Mouse (Mus musculus) layer of hippocampus, postnatal 25 days (tissue): ENCODE results near the gene Nhlh2. TPM values are rescaled to one million over a fixed set of nuclear protein-coding genes. Genes with fewer than 3 reads are reported as not detected.

Experiments
- DNase-seq, 2 experiments: peaks; one replicate each; pipeline ENCODE4 v3.0.0; 2022; ENCODE audit warnings: mixed read lengths in 2 of 2, low spot score in 1 of 2; ENCODE audit errors: extremely low spot score in 1 of 2
- total RNA-seq, 2 experiments: library from RNA; stranded (reverse); gene quantifications; 2 replicates each; pipeline ENCODE4 v1.2.3; 2021

Nhlh2 gene
- total RNA-seq, 2 experiments from 2014 or later, result 1.7 to 2.1 TPM

- no peak for DNase-seq
Observed at GRCm38 (mm10) chr3:102023829-102024228, 14.0 kb downstream of the Nhlh2 start.

DNA sequence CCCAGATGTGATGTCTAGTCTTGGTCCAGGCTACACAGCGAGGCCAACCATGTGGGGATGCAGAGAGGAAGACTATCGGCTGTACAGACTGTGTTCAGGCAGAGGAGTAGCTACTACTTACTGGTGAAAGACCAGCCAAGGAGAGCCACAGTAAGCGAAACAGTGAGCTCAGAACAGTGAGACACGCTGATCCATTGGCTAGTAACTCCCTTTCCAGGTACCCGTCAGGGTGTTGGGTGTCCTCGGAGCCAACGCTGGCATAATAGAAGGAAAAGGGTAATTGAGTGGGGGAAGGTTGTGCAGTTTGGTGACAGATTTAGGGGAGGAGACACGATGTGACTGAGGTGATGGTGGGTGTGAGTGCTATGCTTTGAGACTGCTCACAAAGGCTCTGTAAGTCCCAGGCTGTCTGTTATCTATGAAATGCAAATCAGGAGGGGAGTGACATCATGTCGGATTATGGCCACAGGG lies 15.1 kb downstream of the Nhlh2 start:
- no peak for DNase-seq

DNA sequence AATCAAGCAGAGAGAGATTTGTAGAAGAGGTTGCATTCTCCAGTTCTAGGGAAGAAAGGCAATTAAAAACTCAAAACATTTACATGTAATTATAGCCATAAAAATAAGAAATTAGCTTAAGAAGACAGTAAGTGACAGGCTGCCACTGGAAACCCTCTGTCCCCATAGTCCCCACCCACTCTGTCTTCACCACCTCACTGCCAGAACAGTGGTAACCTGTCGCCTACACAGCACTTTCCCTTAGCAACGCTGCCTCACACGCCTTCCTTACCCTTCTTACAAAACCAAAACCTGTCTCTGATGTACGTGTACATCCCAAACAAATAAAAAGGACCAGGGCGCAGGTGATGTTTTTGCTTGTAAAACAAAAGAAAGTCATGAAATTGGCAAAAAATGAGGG lies 15.8 kb downstream of the Nhlh2 start:
- no peak for DNase-seq

GRCm38 (mm10) chr3:102027880-102028279 lies 18.0 kb downstream of the Nhlh2 start:
- no peak for DNase-seq

- no peak for DNase-seq
Observed at GRCm38 (mm10) chr3:102037806-102038205, 27.9 kb downstream of the Nhlh2 start.

- DNase-seq, result no peak
Observed at GRCm38 (mm10) chr3:102038608-102039007, 28.7 kb downstream of the Nhlh2 start.

- no peak for DNase-seq
Observed at GRCm38 (mm10) chr3:102041632-102042031, 31.8 kb downstream of the Nhlh2 start.

- DNase-seq, result no peak
Observed at GRCm38 (mm10) chr3:102045071-102045470, 35.2 kb downstream of the Nhlh2 start.

DNA sequence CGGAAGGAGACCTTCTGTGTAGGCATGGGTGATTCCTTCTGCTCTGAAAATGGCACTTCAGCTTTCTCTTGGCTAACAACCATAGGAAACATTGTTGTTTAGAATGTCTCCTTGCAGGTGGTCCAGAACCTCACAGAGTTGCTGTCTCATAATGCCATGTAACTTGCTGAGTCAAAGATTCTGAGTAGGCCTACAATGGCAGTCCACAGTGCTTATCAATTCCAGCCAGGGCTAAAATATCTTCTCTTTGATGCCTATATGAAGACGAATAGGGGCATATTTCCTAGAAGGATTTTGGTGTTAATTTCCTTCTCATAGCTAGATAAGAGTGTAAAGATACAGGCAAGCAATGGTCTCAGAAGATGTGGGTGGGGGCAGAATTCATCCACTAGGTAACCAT lies 37.7 kb downstream of the Nhlh2 start:
- no peak for DNase-seq

- no peak for DNase-seq
Observed at GRCm38 (mm10) chr3:102049207-102050104, 39.6 kb downstream of the Nhlh2 start.

GRCm38 (mm10) chr3:102052036-102052435 lies 42.2 kb downstream of the Nhlh2 start:
- DNase-seq, result no peak

DNA sequence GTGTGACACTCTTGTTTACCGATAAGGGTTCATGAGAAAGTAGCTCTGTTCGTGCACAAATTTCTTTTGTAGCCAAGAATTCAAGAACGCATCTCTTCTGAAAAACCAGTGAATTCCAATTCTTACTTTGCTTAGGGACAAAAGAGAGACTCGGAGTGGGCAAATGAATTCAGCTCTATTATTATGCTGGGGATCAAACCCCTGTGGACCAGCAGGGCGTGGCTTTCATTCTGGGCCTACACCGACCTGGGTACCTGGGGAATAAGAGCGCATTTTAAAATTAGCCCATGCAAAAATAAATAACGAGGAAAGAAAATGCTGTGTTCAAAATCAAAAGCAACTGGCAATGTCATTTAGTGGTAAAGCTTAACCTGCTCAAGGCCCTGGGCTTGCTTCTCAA lies 43.4 kb downstream of the Nhlh2 start:
- no peak for DNase-seq

- no peak for DNase-seq
Observed at GRCm38 (mm10) chr3:102055878-102056277, 46.0 kb downstream of the Nhlh2 start.

DNA sequence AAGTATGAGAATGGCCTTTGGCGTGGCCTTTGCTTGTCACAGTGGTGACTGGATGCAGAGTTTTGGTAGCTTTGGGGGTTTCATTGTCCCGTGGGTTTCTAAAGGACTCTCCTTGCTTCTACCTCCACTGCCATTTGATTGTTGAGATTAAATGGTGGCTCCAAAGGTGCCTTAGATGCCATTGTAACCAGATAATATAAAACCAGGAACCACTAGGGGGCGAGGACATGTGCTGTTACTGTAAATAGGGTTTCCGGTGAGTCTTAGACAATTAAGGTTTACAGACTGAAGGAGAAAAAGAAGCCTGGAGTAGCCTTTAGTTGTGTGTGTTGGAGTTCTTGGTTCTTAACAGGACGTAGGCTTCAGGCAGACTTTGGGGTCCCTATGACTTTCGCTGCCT lies 50.2 kb downstream of the Nhlh2 start:
- no peak for DNase-seq

DNA sequence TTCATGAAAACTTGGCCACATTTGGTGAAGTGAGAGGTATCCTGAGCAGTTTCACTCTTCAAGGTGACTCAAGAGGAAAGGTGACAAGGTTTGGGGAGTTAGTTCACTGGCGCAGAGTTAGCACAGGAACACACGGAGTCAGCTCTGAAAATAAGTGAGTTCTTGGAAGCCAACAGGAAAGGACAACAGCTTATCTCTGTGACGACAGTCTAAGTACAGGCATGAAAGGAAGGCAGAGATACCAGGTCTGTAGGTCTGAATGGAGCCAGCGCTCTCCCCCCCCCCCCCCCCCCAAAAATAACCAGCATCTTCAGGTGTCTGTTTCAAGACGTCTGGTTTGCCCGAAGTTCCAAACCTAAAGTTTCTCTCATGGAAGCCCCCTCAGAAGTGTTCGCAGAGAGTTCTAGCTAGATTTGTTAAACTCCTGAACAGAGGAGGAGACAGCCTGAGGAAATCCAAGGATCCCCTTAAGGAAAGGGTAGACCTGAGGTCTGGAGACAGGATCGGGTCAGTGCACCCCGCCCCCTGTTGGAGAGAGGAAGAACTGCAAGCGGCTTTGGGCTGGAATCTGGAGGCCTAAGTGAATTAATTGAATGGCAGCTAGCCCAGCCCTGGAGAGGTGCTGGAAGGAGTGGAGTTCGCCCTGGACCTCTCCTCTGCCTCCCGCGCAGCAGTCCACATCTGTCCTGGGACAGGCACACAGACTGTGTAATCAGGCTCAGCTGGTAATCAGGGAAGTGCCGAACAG lies 52.2 kb downstream of the Nhlh2 start:
- DNase-seq, result peak; percentile 27 to 71

DNA sequence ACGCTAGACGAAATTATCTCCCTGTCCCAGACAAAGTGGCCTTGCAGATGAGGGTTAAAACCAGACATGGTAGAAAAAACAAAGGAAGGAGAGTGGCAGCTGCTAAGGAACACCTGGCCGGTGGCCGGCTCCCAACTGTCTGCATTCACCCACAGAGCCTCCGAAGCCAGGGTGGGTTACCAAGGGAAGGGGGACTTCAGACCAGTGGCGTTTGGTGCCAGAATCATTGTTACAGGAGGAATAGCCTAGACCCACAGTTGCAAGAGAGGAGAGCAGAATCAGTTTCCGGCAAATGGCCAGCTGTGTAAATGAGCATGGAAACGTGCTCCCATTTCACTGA lies 52.8 kb downstream of the Nhlh2 start:
- no peak for DNase-seq

DNA sequence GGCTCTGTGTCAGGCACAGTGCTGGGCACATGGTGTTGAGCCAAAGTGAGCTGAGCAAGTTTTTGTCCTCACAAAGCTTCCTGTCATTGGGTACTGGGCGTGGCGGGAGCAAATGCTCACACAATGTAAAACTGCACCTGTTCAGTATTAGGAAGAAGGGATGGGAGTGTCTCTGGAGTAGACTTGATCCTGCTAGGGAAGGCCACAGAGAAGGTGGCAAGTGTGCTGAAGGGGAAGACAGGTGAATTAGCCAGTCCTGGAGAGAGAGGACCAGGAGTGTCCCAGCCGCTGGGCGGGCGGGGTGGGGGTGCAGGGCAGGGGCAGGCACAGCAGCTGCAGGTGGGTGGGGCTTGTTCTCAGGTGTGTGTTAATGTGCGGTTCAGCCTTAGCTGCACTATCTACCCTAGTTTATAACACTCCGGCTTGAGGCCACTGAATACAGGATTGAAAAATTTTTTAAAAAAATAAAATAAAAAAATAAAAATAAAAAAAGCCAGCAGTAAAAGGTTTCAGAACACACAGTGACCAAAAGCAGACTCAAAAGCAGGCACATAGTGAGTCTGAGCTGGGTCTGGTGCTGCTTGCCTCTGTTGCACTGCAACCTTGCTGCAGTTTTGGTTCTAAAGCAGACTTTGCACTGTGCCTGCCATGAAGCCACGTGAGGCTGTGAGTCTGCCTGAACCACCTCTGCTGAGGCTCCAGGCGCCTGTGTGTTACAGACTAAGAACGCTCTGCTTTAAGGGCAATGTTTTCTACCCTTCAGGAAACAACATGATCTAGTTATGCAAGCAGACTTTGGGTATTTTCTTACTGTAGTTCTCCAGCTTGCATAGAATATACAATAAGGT lies 53.6 kb downstream of the Nhlh2 start:
- no peak for DNase-seq

- DNase-seq, result no peak
Observed at GRCm38 (mm10) chr3:102064566-102064965, 54.7 kb downstream of the Nhlh2 start.
